Mouse (Mus musculus) bone marrow macrophage, adult 2 months (primary cell): ENCODE results near the gene Pcolce2.

Source experiments
- CTCF ChIP-seq: IDR thresholded peaks from 2 replicates; pipeline ENCODE4 v1.5.1; 2012; ENCODE audit warnings: low read depth, mild to moderate bottlenecking, low read length, moderate library complexity
- POLR2A ChIP-seq: IDR thresholded peaks from 2 replicates; pipeline ENCODE4 v1.6.1; 2012; ENCODE audit warnings: mild to moderate bottlenecking, low read depth, low read length, borderline replicate concordance

- TF ChIP-seq POLR2A (no peak), CTCF (no peak)
Measured at GRCm38 (mm10) chr9:95615961-95616360, 21.4 kb upstream of the Pcolce2 start.
